ENCODE assay signal across 9 mouse cellular contexts in genomic region chr6:117828273-117828672, GRCm38 (mm10). TPM values are rescaled to one million over a fixed set of nuclear protein-coding genes. Genes with fewer than 3 reads are reported as not detected.
DNase-seq lines count a peak whose midpoint lies in the region; ATAC-seq and TF ChIP-seq lines count a peak whose summit lies in the region.
"Had no signal": no experiment of that assay in that cellular context is flagged by ENCODE, and none has a peak within 500 bp of the region (broad histone marks: within the 10 kb centered on the region; RNA-seq: fewer than 3 reads in every experiment).

No protein-coding gene starts in this region.

- no peaks in the 10 kb centered on the region for H3K79me3 ChIP-seq in C2C12 (ENCODE audit: low read depth)

- no peaks in the 10 kb centered on the region for H3K79me2 ChIP-seq in C2C12 (ENCODE audit: control insufficient read depth, insufficient read depth)

- no peaks in the 10 kb centered on the region for H3K4me1 ChIP-seq in bone marrow, adult 2 months (ENCODE audit: control insufficient read depth, insufficient read depth, low read length)
- H3K4me1 ChIP-seq: stomach, embryonic 15.5 days had no signal

- peak; percentile 37 for DNase-seq in 3134 (ENCODE audit: extremely low read depth, insufficient read length, low spot score)
- peak; percentile 62 for DNase-seq in kidney, adult 9 months
- DNase-seq in lung, adult 18-20 months, result peak; percentile 16 to 24
- DNase-seq in right cerebral cortex, adult 2 months (ENCODE audit: low spot score in 2 of 2), result peak; percentile 72 to 77

- no peak overlapping the region for H3K27ac ChIP-seq in bone marrow, adult 2 months (ENCODE audit: control insufficient read depth, insufficient read depth, low read depth, low read length, poor library complexity)
- H3K27ac ChIP-seq: stomach, embryonic 15.5 days had no signal

- no peak overlapping the region for H3K4me3 ChIP-seq in C2C12 (ENCODE audit: insufficient read depth, poor library complexity, severe bottlenecking)
- no peak overlapping the region for H3K4me3 ChIP-seq in bone marrow, adult 2 months (replicated peaks; ENCODE audit: control insufficient read depth, low read depth, low read length)
- H3K4me3 ChIP-seq: stomach, embryonic 15.5 days had no signal

- TF ChIP-seq POLR2A in bone marrow, adult 2 months (IDR thresholded peaks at IDR 0.05; ENCODE audit: borderline replicate concordance, control insufficient read depth, low read depth, low read length), result no peak

- WGBS in bone marrow, adult 2 months, result 13% methylated on average over 9 of the region's 9 CpGs

- peak; percentile 79 for TF ChIP-seq CTCF in C2C12 (IDR thresholded peaks at IDR 0.05; ENCODE audit: control insufficient read depth, insufficient read depth, insufficient read length)
- peak; percentile 74 for TF ChIP-seq CTCF in bone marrow, adult 2 months (IDR thresholded peaks at IDR 0.05; ENCODE audit: control insufficient read depth, insufficient read depth, low read length)

- H3K27me3 ChIP-seq in C2C12 (ENCODE audit: control insufficient read depth, insufficient read depth, insufficient read length), result peaks cover 20% of the 10 kb centered on the region
- H3K27me3 ChIP-seq: stomach, embryonic 15.5 days had no signal

- H3ac ChIP-seq in C2C12 (ENCODE audit: control insufficient read depth, insufficient read length, low read depth), result no peak overlapping the region

- ATAC-seq in frontal cortex, adult (ENCODE audit: low TSS enrichment), result peak; percentile 72; the same call in 1 of the 2 replicates
- no peak for ATAC-seq in erythroid progenitor cell, adult 5-6 weeks (replicated peaks; ENCODE audit: low FRiP score, poor library complexity, severe bottlenecking)

- H3K36me3 ChIP-seq in C2C12 (ENCODE audit: control insufficient read depth, insufficient read depth), result no peaks in the 10 kb centered on the region
- H3K36me3 ChIP-seq: stomach, embryonic 15.5 days had no signal

TF ChIP-seq in C2C12, 6 proteins besides CTCF, POLR2A, EP300 and RAD21:
- TF ChIP-seq FOSL1 (IDR thresholded peaks at IDR 0.05; ENCODE audit: insufficient read depth, low read length, poor library complexity, severe bottlenecking) (no peak), MAX (IDR thresholded peaks at IDR 0.05) (no peak), MYOD1 (IDR thresholded peaks at IDR 0.05; ENCODE audit: control insufficient read depth, insufficient read length, low read depth) (no peak), USF1 (IDR thresholded peaks at IDR 0.05; ENCODE audit: low read depth) (no peak), CEBPB (IDR thresholded peaks at IDR 0.05; ENCODE audit: low read depth) (no peak), MYOG (IDR thresholded peaks at IDR 0.05; ENCODE audit: control insufficient read depth, extremely low read depth, insufficient read length) (no peak)

RNA-seq across cellular contexts. Expression of gene Zfp637, which starts 12.7 kb away (rescaled TPM):
- polyA plus RNA-seq in C2C12 (2012; fragmentation: generic; extraction: Trizol), result 53.2 TPM
- 7.2 and 8.3 TPM in 2 replicates for polyA plus RNA-seq in bone marrow, adult 2 months (2011; ENCODE audit: insufficient read depth, insufficient read length, low replicate concordance, missing spikeins)
- total RNA-seq in erythroid progenitor cell, adult 5-6 weeks (2015; ENCODE audit: low replicate concordance), result 9.4 and 13.4 TPM in 2 replicates
- 3.5 TPM in 1 of 2 replicates, not detected in the other for total RNA-seq in erythroid progenitor cell, adult 5-6 weeks (2017; ENCODE audit: low replicate concordance)

RNA-seq across cellular contexts. Expression of gene Zfp239, which starts 33.6 kb away (rescaled TPM):
- 4.4 TPM for polyA plus RNA-seq in C2C12 (2012; fragmentation: generic; extraction: Trizol)
- 0.57 and 1.3 TPM in 2 replicates for polyA plus RNA-seq in bone marrow, adult 2 months (2011; ENCODE audit: insufficient read depth, insufficient read length, low replicate concordance, missing spikeins)
- total RNA-seq in erythroid progenitor cell, adult 5-6 weeks (2015; ENCODE audit: low replicate concordance), result 1.4 TPM in 1 of 2 replicates, not detected in the other
- total RNA-seq in erythroid progenitor cell, adult 5-6 weeks (2017; ENCODE audit: low replicate concordance), result 1.0 and 1.1 TPM in 2 replicates

Comparison
In these comparisons a context has a peak if more than half of its experiments do, and no peak if none do; other contexts are left out.
1. DNase-seq: peak in every context shown above with its lines; median percentile 74 in right cerebral cortex, adult 2 months; 62 in kidney, adult 9 months; 37 in 3134; 20 in lung, adult 18-20 months.